23 mouse cellular contexts compared by ENCODE assay signal in the genomic region with DNA sequence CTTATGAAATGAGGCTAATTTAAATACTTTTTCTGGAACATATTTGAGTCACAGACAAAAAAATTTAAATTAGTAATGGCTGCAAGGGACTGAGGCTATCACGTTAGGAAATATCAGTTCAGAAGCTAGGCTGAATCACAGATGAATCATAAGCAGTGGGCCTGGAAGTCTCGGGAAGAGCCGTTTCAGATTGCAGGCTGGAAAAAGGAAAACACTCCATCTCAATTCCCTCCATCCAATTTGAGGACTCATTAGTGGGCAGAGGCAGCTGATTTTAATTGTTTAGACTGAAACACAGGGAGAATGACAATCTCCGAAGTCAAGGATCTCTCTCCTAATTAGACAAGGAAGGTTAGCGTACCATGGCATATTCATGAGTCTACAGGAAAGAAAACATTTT.
DNase-seq lines count a peak whose midpoint lies in the region; ATAC-seq and TF ChIP-seq lines count a peak whose summit lies in the region.
"Had no signal": no experiment of that assay in that cellular context is flagged by ENCODE, and none has a peak within 500 bp of the region (broad histone marks: within the 10 kb centered on the region; RNA-seq: fewer than 3 reads in every experiment).

No protein-coding gene starts in this region.

- peak; percentile 60 for ATAC-seq in frontal cortex, adult (ENCODE audit: low TSS enrichment)
- no peak for ATAC-seq in neural tube, embryonic 15.5 days (ENCODE audit: low FRiP score)
- ATAC-seq: forebrain, embryonic 15.5 days; intestine, embryonic 15.5 days had no signal

- H3K4me2 ChIP-seq in neural tube, embryonic 15.5 days, result no peak overlapping the region
- H3K4me2 ChIP-seq: embryonic facial prominence, embryonic 15.5 days; forebrain, embryonic 15.5 days; heart, embryonic 11.5 days; hindbrain, embryonic 12.5 days; intestine, embryonic 15.5 days; limb, embryonic 13.5 days; liver, embryonic 13.5 days; lung, embryonic 15.5 days had no signal

- 0 out of 2 replicates have a peak overlapping the region, but pooled peaks have one; percentile 3 for H3K27ac ChIP-seq in neural tube, embryonic 15.5 days (replicated peaks)
- H3K27ac ChIP-seq: embryonic facial prominence, embryonic 15.5 days; forebrain, embryonic 15.5 days; hindbrain, embryonic 12.5 days; intestine, embryonic 15.5 days; limb, embryonic 13.5 days; liver, embryonic 13.5 days; lung, embryonic 15.5 days; midbrain, embryonic 10.5 days had no signal

- no peaks in the 10 kb centered on the region for H3K36me3 ChIP-seq in C2C12 (ENCODE audit: control insufficient read depth, insufficient read depth)
- no peaks in the 10 kb centered on the region for H3K36me3 ChIP-seq in neural tube, embryonic 15.5 days
- H3K36me3 ChIP-seq: embryonic facial prominence, embryonic 15.5 days; forebrain, embryonic 15.5 days; hindbrain, embryonic 12.5 days; intestine, embryonic 15.5 days; limb, embryonic 13.5 days; liver, embryonic 13.5 days; lung, embryonic 15.5 days; midbrain, embryonic 10.5 days had no signal

- TF ChIP-seq POLR2A in lung, adult 2 months (IDR thresholded peaks at IDR 0.05; ENCODE audit: borderline replicate concordance, extremely low read depth, low read depth, low read length), result no peak

- no peaks in the 10 kb centered on the region for H3K79me3 ChIP-seq in C2C12 (ENCODE audit: low read depth)

- no peak overlapping the region for H3K4me3 ChIP-seq in C2C12 (ENCODE audit: insufficient read depth, poor library complexity, severe bottlenecking)
- no peak overlapping the region for H3K4me3 ChIP-seq in neural tube, embryonic 15.5 days (replicated peaks)
- H3K4me3 ChIP-seq in lung, adult 2 months (replicated peaks; ENCODE audit: extremely low read depth, low read depth, low read length), result no peak overlapping the region
- H3K4me3 ChIP-seq: embryonic facial prominence, embryonic 15.5 days; forebrain, embryonic 15.5 days; hindbrain, embryonic 12.5 days; intestine, embryonic 15.5 days; limb, embryonic 13.5 days; liver, embryonic 13.5 days; lung, embryonic 15.5 days; midbrain, embryonic 10.5 days had no signal

- WGBS in neural tube, embryonic 15.5 days, result 45% methylated on average over 5 of the region's 5 CpGs
- WGBS in lung, adult 2 months, result 85% methylated on average over 5 of the region's 5 CpGs

- DNase-seq in frontal cortex, postnatal 36 days (ENCODE audit: low spot score in 2 of 2), result no peak
- peak; percentile 65 for DNase-seq in NIH3T3 (ENCODE audit: low read depth)
- DNase-seq in lung, adult 2 months, result no peak
- no peak for DNase-seq in spleen, postnatal 10 days (ENCODE audit: low spot score in 2 of 2)
- DNase-seq: adrenal gland, adult 8-10 months; cerebellum, adult 9-11 months; heart, postnatal 10 days; kidney, adult 9 months; kidney, postnatal 36 days; liver, embryonic 13.5 days; lung, postnatal 4 days; thymus, postnatal 25 days had no signal

- no peaks in the 10 kb centered on the region for H3K79me2 ChIP-seq in C2C12 (ENCODE audit: control insufficient read depth, insufficient read depth)

- TF ChIP-seq CTCF in C2C12 (IDR thresholded peaks at IDR 0.05; ENCODE audit: control insufficient read depth, insufficient read depth, insufficient read length), result no peak
- TF ChIP-seq CTCF in lung, adult 2 months (IDR thresholded peaks at IDR 0.05; ENCODE audit: insufficient read depth, low read length), result no peak

- H3K9ac ChIP-seq in neural tube, embryonic 15.5 days (replicated peaks), result no peak overlapping the region
- H3K9ac ChIP-seq: embryonic facial prominence, embryonic 15.5 days; forebrain, embryonic 15.5 days; hindbrain, embryonic 12.5 days; intestine, embryonic 15.5 days; limb, embryonic 13.5 days; liver, embryonic 13.5 days; lung, embryonic 15.5 days had no signal

- no peaks in the 10 kb centered on the region for H3K9me3 ChIP-seq in neural tube, embryonic 15.5 days (replicated peaks)
- H3K9me3 ChIP-seq: embryonic facial prominence, embryonic 15.5 days; forebrain, embryonic 15.5 days; hindbrain, embryonic 12.5 days; intestine, embryonic 15.5 days; limb, embryonic 13.5 days; liver, embryonic 13.5 days; lung, embryonic 15.5 days; midbrain, embryonic 10.5 days had no signal

- H3K27me3 ChIP-seq in C2C12 (ENCODE audit: control insufficient read depth, insufficient read depth, insufficient read length), result no peaks in the 10 kb centered on the region
- H3K27me3 ChIP-seq in neural tube, embryonic 15.5 days (replicated peaks), result no peaks in the 10 kb centered on the region
- H3K27me3 ChIP-seq: embryonic facial prominence, embryonic 15.5 days; hindbrain, embryonic 12.5 days; intestine, embryonic 15.5 days; limb, embryonic 13.5 days; liver, embryonic 13.5 days; lung, embryonic 15.5 days had no signal

- peaks cover 9% of the 10 kb centered on the region for H3K4me1 ChIP-seq in neural tube, embryonic 15.5 days
- no peaks in the 10 kb centered on the region; the same call in 1 of the 2 replicates for H3K4me1 ChIP-seq in lung, adult 2 months (ENCODE audit: control insufficient read depth, insufficient read depth, low read length)
- H3K4me1 ChIP-seq: embryonic facial prominence, embryonic 15.5 days; intestine, embryonic 15.5 days had no signal

- no peak overlapping the region for H3ac ChIP-seq in C2C12 (ENCODE audit: control insufficient read depth, insufficient read length, low read depth)

TF ChIP-seq in C2C12, 6 proteins besides CTCF, POLR2A, EP300 and RAD21:
- TF ChIP-seq MYOD1 (IDR thresholded peaks at IDR 0.05; ENCODE audit: control insufficient read depth, insufficient read length, low read depth) (no peak), CEBPB (IDR thresholded peaks at IDR 0.05; ENCODE audit: low read depth) (peak; percentile 5)
